Mouse (Mus musculus) adrenal gland, postnatal 36 days (tissue): ENCODE measurements around the gene Olfr1066. TPM values are rescaled to one million over a fixed set of nuclear protein-coding genes. Genes with fewer than 3 reads are reported as not detected.
"Not testable (repeated sequence)": the region's sequence is repeated elsewhere in the genome, so short reads cannot be mapped to it uniquely, and the experiment has no call there.

Experiments used
- DNase-seq, 2 experiments: peaks; one replicate each; pipeline ENCODE4 v3.0.0; 2021; ENCODE audit warnings: mixed read lengths in 1 of 2
- long read RNA-seq, 2 experiments: library from polyadenylated mRNA; stranded (forward); transcript quantifications; one replicate each; pipeline ENCODE4 v2.0.0; 2021; ENCODE audit warnings: borderline sequencing depth in 2 of 2
- total RNA-seq, 2 experiments: library from RNA; stranded (reverse); gene quantifications; 2 replicates each; pipeline ENCODE4 v1.2.3; 2021

Olfr1066 gene
- not detected for total RNA-seq
- long read RNA-seq, experiment 1 = 0 reads
- long read RNA-seq, experiment 2 = 0 reads

DNA sequence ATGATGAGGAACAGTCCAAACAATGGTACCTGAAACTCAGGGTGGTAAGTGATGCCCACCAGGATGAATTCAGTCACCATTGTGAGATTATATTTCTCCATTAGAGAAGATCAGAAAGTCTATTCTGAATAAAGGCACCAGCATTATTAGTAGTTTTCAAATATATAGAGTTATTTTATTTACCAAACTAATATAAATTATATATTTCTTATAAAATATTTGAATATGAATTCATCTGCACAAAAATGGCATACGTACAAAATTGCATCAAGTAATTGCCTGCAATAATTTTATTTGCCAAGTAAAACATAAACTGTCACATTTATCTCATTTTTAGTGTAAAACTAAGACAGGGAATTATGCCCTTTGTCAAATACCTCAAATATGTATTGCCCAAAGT is at the start of gene Olfr1066:
Gene Olfr1066 (minus strand): TSS at position 101 of the 400 bp plus-strand sequence.
- DNase-seq = no peak

DNA sequence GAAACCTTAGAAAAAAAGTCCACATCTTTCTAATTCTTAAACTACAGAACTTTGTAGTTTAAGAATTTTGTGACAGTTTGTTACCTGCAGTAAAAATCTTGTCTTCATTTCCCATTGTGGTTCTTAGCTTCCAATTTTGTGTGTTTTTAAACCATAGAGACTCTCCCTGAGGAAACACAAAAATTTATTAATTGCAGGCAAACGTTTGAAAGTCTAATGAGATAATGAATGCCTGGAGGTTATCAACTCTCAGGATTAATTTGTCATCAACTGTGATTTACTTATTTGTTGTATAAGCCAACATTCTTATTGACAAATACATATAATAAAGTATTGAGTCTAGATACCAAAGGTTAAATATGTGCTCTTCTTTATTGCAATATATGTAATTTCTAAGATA is 31.2 kb upstream of the Olfr1066 start, which contains the start of gene Olfr228:
Gene Olfr228 (minus strand): TSS at position 101 of the 400 bp plus-strand sequence.
- no peak for DNase-seq

GRCm38 (mm10) chr2:86464442-86465109 is 8.5 kb upstream of the Olfr1066 start:
- DNase-seq = peak; percentile 35 to 47

DNA sequence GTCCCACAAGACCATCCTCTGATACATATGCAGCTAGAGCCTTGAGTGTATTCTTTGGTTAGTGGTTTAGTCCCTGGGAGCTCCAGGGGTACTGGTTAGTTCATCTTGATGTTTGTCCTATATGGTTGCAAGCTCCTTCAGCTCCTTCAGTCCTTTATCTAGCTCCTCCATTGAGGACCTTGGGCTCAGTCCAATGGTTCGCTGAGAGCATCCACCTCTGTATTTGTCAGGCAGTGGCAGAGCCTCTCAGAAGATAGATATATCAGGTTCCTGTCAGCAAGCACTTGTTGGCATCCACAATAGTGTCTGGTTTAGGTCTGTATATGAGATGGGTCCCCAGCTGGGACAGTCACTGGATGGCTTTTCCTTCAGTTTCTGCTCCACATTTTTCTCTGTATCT is 4.4 kb upstream of the Olfr1066 start:
- no peak for DNase-seq

DNA sequence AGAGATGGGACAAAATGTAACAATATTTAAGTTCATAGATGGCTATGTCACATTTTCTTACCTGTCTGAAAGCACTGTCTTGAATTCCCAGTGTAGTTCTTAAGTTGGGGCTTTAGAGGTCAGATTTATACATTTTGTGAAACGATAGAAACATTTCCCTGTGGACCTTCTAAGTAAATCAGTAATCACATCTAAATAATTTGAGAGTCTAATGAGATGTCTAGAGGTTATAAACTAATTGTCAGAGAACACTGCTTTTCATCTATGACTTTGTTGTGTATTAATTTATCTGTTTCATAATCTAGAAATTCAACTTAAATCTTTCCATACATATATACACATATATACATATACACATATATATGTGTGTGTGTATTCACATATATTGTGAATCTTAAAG is 5.6 kb downstream of the Olfr1066 start, which contains the start of gene Olfr1065:
Gene Olfr1065 (minus strand): TSS at position 101 of the 400 bp plus-strand sequence.
- not testable (repeated sequence) for DNase-seq

- DNase-seq = not testable (repeated sequence)
Observed at GRCm38 (mm10) chr2:86442101-86442500, 14.0 kb downstream of the Olfr1066 start.

DNA sequence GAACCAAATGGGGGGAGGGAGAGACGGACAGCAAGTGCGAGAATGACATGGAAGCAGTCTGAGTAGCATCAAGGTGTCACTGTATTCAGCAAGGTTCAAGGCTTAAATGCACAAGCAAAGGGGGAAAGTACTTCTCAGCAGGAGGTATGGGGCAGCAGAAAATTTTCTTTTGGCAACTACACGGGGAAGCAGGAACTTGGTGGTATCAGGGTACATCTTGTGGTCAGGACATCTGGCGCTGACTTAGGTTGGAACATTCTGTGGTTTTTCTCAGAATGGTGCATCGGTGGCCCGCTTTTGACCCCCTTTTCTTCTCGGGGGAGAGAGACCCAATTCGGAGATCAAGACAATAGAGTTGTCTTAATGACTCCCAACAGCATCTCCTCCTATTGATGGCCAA is 27.6 kb downstream of the Olfr1066 start:
- not testable (repeated sequence) for DNase-seq

GRCm38 (mm10) chr2:86426649-86427048 is 29.4 kb downstream of the Olfr1066 start, which contains the start of gene Olfr1062:
Gene Olfr1062 (minus strand): TSS chr2:86426749.
- DNase-seq = not testable (repeated sequence)

DNA sequence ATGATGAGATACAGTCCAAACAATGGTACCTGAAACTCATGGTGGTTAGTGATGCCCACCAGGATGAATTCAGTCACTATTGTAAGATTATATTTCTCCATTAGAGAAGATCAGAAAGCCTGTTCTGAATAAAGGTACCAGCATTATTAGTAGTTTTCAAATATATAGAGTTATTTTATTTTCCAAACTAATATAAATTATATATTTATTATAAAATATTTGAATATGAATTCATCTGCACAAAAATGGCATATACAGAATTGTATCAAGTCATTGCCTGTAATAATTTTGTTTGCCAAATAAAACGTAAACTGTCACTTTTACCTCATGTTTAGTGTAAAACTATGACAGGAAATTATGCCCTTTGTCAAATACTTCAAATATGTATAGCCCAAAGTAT is 42.1 kb downstream of the Olfr1066 start, which contains the start of gene Olfr1061:
Gene Olfr1061 (minus strand): TSS at position 101 of the 400 bp plus-strand sequence.
- no peak for DNase-seq

Other genes starting within 250 kb of the Olfr1066 start
- gene Olfr1046, start 237.0 kb downstream of the Olfr1066 start, total RNA-seq = not detected
- gene Olfr1047, start 224.9 kb downstream of the Olfr1066 start, total RNA-seq = not detected
- gene Olfr1048, start 216.0 kb downstream of the Olfr1066 start, total RNA-seq = not detected
- gene Olfr1049, start 197.9 kb downstream of the Olfr1066 start, total RNA-seq = not detected
- not detected for gene Olfr1051, start 177.2 kb downstream of the Olfr1066 start, total RNA-seq
- gene Olfr1052, start 163.8 kb downstream of the Olfr1066 start, total RNA-seq = not detected
- not detected for gene Olfr1053, start 141.0 kb downstream of the Olfr1066 start, total RNA-seq
- gene Olfr1054, start 120.8 kb downstream of the Olfr1066 start, total RNA-seq = not detected
- gene Olfr1055, start 106.0 kb downstream of the Olfr1066 start, total RNA-seq = not detected
- gene Olfr1056, start 93.8 kb downstream of the Olfr1066 start, total RNA-seq = not detected
- gene Olfr1057, start 77.9 kb downstream of the Olfr1066 start, total RNA-seq = not detected
- gene Olfr1058, start 67.7 kb downstream of the Olfr1066 start, total RNA-seq = not detected
- gene Olfr1061, start 42.2 kb downstream of the Olfr1066 start, total RNA-seq = not detected
- gene Olfr1062, start 29.5 kb downstream of the Olfr1066 start, total RNA-seq = not detected
- not detected for gene Olfr1065, start 5.7 kb downstream of the Olfr1066 start, total RNA-seq
- not detected for gene Olfr228, start 31.1 kb upstream of the Olfr1066 start, total RNA-seq
- gene Olfr1076, start 52.2 kb upstream of the Olfr1066 start, total RNA-seq = not detected
- gene Olfr1079, start 86.2 kb upstream of the Olfr1066 start, total RNA-seq = not detected
- not detected for gene Olfr1080, start 102.0 kb upstream of the Olfr1066 start, total RNA-seq
- gene Olfr1082, start 142.7 kb upstream of the Olfr1066 start, total RNA-seq = not detected
- not detected for gene Olfr1084, start 183.5 kb upstream of the Olfr1066 start, total RNA-seq
- gene Olfr1085, start 205.8 kb upstream of the Olfr1066 start, total RNA-seq = not detected
- gene Olfr1086, start 223.8 kb upstream of the Olfr1066 start, total RNA-seq = not detected
- gene Olfr1087, start 242.1 kb upstream of the Olfr1066 start, total RNA-seq = not detected